Mouse (Mus musculus): ENCODE measurements around the gene Unc93a2.
"Not testable (repeated sequence)": the region's sequence is repeated elsewhere in the genome, so short reads cannot be mapped to it uniquely, and the experiment has no call there.

DNA sequence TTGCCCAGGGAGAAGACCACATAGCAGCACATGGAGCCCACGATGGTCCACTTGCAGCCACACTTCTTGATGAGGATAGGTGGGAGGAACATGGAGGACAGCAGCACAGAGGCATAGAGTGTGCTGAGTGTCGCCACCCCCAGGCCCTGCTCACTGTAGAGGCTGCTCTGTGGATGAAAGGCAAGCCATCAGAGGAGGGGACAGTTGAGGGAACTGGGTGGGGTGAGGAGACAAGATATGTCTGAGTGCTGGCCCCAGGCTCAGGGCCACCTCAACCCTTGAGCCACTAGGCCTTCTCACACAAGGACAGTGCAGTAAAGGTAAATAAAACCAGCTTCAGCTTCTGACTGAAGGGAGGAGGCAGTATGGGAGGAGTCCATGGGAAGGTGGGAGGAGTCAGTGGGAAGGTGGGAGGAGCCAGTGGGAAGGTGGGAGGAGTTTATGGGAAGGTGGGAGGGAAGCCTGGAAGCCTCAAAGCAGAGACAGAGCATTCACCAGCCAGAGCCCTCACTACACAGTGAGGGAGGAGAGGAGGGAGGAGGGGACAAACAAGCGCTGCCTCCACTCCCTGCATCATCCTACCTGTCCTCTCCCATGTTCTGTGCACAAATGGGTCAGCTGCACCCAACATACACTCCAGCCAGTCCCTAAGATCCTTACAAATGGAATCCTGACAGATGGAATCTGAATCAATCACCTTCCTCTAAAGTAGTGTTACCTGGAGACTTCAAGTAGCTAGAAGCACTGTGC is 8.1 kb downstream of the Unc93a2 start:
- TF ChIP-seq CTCF (IDR thresholded peaks at IDR 0.05; ENCODE audit: extremely low read depth, insufficient read length, insufficient replicate concordance, low read depth, low read length); POLR2A (IDR thresholded peaks at IDR 0.05; ENCODE audit: low read depth, low read length): not testable (repeated sequence)
